Mouse (Mus musculus): Measurements from ENCODE around the gene Col3a1.

Gene Col3a1

GRCm38 (mm10) chr1:45311388-45311787 lies at the start of gene Col3a1:
Col3a1 (plus strand) TSS chr1:45311538.
- ATAC-seq (ENCODE audit: insufficient number of reproducible peaks, low FRiP score, low TSS enrichment), result no peak

DNA sequence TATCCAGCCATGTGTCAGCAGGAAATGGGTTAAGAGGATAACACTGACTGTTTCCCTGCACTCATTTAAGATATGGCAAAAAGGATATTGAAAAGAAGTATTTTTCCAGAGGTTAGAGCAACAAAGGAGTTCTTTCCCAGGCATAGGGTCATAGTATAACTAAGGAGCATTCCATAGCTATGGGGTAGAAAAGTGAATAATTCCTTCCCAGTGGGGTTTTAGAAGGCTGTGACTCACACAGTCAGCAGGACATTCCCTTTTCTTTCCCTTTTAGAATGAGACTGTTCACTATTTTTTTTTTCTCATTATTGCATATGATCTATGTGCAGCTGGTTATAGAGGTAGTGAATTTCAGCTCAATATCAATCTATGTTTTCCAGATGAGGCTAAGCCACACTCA lies 41.9 kb upstream of the Col3a1 start:
- no peak for ATAC-seq (ENCODE audit: insufficient number of reproducible peaks, low FRiP score, low TSS enrichment)

DNA sequence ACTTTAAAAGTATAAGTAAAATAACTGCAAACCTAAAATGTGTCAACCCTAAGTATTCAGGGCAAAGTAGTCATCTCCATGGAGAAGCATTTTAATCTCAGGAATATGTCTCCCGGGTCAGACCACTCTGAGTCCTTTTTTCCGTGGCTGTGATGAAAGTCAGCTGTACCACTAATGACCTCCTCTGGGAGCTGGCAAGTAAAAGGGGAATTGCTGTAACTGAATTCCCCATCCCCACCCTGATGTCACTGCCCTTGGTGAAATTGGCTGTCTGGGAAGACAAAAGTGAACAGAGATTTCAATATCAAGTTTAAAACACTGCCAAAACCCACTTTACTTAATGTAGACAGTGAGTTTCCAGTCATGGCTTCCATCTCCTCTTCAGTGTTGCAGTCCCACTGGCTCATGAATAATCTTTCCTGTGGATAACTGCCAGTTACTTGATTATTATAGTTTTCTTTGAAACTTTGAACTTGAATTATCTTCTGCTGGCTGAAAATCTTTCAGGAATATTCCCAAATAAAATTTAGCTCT lies 35.3 kb upstream of the Col3a1 start:
- no peak for ATAC-seq (ENCODE audit: insufficient number of reproducible peaks, low FRiP score, low TSS enrichment)

DNA sequence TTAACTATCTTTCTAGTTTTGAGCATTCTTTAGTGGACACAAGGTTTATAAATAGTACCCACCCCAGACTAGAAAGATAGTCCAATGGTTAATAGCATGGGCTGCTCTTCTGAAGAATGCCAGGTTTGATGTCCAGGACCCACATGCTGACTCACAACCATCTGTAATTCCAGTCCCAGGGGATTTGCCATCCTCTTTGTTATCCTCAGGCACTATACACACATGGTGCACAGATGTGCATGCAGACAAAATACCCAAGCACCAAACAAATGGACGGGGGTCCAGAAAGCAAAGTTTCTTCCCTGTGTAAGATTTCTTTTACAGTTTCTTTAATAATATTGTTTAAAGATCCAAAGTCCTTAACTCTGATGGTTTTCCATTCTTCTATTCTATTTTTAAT lies 23.4 kb upstream of the Col3a1 start:
- ATAC-seq (ENCODE audit: insufficient number of reproducible peaks, low FRiP score, low TSS enrichment), result no peak

- ATAC-seq (ENCODE audit: insufficient number of reproducible peaks, low FRiP score, low TSS enrichment), result no peak
Measured at GRCm38 (mm10) chr1:45290037-45290436, 21.3 kb upstream of the Col3a1 start.

- no peak for ATAC-seq (ENCODE audit: insufficient number of reproducible peaks, low FRiP score, low TSS enrichment)
Measured at GRCm38 (mm10) chr1:45299394-45300119, 11.8 kb upstream of the Col3a1 start.

- ATAC-seq (ENCODE audit: insufficient number of reproducible peaks, low FRiP score, low TSS enrichment), result no peak
Measured at GRCm38 (mm10) chr1:45304273-45304672, 7.1 kb upstream of the Col3a1 start.

DNA sequence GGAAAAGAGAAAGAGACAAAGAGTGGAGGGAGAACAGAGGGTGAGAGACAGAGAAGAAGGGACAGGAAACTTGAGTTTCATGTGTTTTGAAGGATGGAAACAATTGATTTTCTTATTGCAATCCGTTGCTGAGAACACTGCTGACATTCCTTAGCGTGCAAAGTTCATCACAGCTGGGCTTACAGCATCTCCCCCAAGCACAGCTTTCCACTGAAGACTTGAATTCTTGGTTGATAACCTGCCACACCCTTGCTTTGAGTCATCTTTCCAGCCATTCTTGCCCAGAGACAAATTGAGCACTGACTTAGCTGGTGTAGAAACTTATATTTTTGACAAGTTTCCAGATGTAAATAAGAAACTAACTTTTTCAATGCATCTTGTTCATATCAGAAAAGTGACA lies 2.3 kb upstream of the Col3a1 start:
- ATAC-seq (ENCODE audit: insufficient number of reproducible peaks, low FRiP score, low TSS enrichment), result no peak

DNA sequence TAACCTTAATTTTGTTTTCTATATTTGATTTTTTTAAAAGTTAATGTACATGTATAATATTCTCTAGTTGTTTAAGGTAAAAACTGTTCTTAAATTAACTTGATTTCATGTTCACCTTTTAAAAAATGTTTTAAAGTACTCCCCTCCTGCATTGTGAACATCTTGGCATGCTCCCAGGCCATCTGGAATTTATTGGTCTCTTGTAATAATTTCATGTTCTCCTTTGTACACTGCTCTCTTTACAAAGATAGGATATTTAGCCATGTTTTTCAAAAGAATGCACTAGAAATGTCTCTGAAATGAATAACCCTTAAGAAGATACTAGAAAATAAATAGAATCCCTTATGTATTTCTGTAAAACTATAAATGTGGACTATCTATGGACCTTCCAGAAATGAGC lies 624 bp downstream of the Col3a1 start:
- ATAC-seq (ENCODE audit: insufficient number of reproducible peaks, low FRiP score, low TSS enrichment), result no peak

- ATAC-seq (ENCODE audit: insufficient number of reproducible peaks, low FRiP score, low TSS enrichment), result no peak
Measured at GRCm38 (mm10) chr1:45312870-45313269, 1.5 kb downstream of the Col3a1 start.

DNA sequence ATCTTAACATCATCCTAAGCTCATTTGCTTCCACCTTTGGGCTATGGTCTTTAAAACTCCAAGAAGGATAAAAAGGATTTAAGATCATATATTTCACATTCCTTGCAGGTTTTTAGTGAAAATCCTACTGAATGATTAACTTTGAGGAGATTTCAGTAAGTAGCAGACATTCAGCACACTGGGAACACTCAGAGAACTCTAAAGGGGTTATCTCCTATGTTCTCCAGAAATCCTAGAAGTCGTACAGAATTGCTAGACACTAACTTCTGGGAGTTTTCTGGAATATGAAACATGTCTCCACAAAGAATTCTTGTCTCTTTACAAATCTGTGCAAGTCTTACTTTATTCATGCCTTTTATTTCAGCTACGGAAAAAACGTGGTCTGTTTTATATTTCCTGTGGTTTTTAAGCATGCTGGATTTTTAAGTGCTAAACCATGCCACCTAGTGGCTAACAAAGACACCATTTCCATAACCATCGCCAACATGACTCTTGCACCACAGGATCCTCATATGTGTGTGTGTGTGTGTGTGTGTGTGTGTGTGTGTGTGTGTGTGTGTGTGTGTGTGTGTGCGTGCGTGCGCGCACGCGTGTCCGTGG lies 2.5 kb downstream of the Col3a1 start:
- peak; percentile 70; the same call in 1 of the 2 replicates for ATAC-seq (ENCODE audit: insufficient number of reproducible peaks, low FRiP score, low TSS enrichment)

DNA sequence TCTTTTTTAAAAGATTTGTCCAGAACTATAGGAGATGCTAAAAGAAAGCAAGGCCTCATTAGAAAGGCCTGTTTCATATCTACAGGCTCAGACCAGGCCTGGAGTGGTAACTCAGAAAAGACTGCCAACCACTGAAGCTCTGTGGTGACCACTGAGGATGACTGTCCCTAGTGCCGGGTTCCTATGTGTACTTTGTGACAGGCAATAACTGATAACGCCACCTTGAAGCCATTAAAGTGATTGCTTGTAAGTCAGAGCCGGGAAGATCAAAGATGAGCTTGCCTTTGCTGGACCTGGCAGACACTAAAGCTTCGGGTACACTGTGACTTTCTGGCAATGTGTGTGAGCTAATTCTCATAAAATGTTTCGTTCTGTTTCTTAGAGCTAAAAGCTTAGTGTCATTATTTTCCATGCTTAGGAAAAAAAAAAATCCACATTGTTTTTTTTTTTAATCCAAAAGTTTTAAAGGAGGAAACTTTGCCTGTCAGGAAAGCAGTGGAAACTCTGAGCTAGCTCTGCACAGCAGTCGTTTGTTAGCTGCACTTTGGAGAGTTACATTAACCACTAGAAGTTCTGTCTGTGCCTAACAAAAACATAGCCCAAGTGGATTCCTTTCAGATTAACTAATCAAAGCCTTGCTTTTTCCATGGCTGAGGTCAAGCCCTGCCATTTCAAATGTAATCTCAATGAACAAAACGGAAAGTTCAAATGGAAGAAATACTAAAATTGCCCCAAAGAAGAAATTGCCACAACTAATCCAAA lies 4.6 kb downstream of the Col3a1 start:
- no peak for ATAC-seq (ENCODE audit: insufficient number of reproducible peaks, low FRiP score, low TSS enrichment)

DNA sequence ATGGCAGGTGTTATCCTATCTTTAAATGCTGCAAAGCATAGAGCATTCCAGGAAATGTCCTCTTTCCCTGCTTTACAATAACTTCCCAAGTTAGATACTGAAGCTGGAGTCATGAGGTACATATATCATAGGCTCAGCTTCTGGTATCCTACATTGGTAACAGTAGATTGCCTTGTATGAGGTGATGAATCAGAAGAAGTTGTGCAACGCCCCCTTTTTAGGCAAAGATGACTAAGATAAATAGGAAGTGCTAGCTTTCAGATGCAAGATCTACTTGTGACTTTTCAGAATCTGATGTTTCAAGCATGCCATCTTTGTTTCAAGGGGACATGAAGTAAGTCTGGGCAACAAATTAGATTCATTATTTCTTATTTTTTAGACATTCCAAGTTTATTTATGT lies 6.9 kb downstream of the Col3a1 start:
- no peak for ATAC-seq (ENCODE audit: insufficient number of reproducible peaks, low FRiP score, low TSS enrichment)

- no peak for ATAC-seq (ENCODE audit: insufficient number of reproducible peaks, low FRiP score, low TSS enrichment)
Measured at GRCm38 (mm10) chr1:45320861-45321260, 9.5 kb downstream of the Col3a1 start.

DNA sequence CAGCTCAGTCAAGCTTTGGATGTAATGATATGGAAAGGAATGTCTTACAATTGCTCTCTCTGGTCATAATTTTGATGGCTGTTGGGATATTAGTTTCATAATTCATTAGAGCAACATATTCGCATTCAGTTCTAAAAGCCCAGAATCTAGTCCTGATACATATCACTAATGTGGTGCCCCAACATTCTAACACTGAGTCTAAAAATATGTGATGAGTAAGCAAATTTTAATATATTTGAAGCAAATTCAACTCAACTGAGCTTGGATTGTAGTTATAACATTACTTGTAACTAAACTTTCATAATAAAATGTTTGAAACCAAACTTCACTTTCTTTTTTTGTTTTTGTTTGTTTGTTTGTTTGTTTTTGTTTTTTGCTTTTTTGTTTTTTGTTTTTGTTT lies 17.8 kb downstream of the Col3a1 start:
- no peak for ATAC-seq (ENCODE audit: insufficient number of reproducible peaks, low FRiP score, low TSS enrichment)

DNA sequence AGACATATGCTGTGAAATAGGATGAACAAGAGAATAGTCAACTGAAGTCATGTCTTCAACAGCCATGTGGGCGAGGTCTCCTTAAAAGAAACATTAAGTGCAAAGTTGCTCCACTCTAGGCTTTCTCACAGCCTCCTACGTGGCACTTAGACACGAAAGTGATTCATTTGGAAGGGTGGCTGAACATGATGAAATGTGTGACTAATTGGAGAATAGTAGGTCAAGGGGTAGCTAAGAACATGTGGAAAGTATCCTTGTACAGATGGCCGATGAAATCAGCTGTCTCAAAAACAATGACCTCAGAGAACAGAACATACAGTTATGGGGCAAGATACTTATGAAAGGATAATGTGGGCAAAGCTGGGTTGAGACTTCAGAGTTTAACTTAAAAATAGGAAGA lies 44.6 kb downstream of the Col3a1 start:
- ATAC-seq (ENCODE audit: insufficient number of reproducible peaks, low FRiP score, low TSS enrichment), result no peak

DNA sequence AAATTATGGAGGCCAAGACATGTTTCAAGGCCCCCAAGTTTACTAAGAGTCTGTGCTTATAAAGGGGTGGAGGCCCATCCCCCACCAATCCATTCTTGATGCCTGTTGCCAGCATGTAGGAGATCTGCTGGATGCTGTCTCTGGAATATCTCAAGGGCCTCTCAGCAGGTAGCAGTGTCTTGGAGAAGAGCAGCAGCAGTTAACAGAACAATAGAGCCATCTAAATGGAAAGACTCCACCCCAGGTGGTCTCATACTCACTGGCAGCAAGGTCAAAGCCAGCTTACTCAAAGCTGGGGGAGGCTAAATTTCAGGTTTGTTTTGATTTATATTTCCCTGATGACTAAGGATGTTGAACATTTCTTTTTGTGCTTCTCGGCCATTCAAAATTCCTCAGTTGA lies 46.7 kb downstream of the Col3a1 start:
- ATAC-seq (ENCODE audit: insufficient number of reproducible peaks, low FRiP score, low TSS enrichment), result no peak

DNA sequence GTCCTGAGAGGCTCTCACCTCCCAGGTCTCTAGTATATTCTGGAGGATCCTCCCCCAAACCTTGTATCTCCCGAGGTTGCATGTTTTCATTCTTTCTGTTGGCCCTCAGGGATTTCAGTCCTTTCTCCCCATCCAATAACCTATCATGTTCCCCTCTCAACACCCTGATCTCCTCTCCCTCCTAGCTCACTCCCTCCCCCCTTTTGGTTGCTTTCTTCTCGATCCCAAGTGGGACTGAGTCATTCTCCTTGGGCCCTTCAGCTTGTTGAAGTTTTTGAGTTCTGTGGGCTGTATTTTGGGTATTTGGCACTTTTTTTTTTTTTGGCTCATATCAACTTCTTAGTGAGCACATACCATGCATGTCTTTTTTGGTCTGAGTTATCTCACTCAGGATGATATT lies 47.8 kb downstream of the Col3a1 start:
- no peak for ATAC-seq (ENCODE audit: insufficient number of reproducible peaks, low FRiP score, low TSS enrichment)

DNA sequence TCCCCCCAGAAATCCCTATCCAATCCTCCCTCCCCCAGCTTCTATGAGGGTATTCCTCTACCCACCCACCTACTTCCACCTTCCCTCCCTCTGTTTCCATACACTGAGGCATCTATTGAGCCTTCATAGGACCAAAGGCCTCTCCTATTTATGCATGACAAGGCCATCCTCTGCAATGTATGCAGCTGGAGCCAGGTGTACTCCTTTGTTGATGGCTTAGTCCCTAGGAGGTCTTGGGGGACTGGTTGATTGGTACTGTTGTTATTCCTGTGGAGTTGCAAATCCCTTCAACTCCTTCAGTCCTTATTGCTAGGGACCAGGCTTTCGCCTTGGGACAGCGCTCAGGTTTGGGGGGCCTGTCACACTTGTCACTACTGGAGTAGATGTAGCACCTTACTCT lies 48.3 kb downstream of the Col3a1 start:
- ATAC-seq (ENCODE audit: insufficient number of reproducible peaks, low FRiP score, low TSS enrichment), result no peak

DNA sequence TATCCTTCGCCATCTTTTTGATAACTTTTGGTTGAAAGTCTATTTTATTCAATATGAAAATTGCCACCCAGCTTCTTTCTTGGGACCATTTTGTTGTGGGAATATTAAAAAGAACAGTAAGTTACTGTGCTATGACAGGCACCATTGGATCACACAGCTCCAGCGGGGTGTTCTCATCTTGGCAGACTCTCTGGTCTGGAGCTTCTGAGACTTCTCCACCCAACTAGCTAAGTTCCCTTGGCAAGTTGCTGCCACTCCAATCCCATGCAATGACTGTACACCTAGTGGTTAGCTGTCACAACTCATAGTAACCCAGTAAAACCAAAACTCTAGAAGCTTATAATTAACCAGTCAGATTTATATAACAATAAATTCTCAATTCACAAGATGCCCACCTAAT lies 51.9 kb downstream of the Col3a1 start:
- ATAC-seq (ENCODE audit: insufficient number of reproducible peaks, low FRiP score, low TSS enrichment), result no peak

DNA sequence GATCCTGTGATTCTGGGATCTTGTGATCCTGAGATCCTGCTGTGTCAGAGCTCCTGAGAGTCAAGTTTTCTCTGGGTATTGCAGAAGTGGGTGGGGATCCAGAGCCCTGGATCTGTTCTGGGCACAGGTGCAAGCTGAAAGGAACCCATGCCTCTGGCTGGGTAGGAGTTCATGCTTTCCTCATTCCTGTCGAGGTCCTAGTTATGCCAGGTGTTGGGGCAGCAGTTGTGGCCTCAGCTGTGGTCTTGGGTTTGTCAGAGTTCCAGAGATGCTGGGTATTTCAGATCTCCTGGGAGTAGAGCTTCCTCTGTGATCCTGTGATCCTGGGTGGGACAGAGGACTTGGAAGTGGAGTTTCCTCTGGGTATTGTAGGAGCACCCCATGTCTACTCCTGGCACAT lies 54.1 kb downstream of the Col3a1 start:
- ATAC-seq (ENCODE audit: insufficient number of reproducible peaks, low FRiP score, low TSS enrichment), result no peak

Data from cerebellum, adult (tissue).